Mouse (Mus musculus): ENCODE measurements at regions not wholly inside any gene's neighbourhood (a gene's known extent, or its start where the extent isn't known, plus 50 kb on each side); places are given as distances from the start of the nearest gene placed in this dataset.
"Not testable (repeated sequence)": the region's sequence is repeated elsewhere in the genome, so short reads cannot be mapped to it uniquely, and the experiment has no call there.

GRCm38 (mm10) chr19:35787246-35788021 is 269.9 kb downstream of the Htr7 start:
- Histone ChIP-seq H3K27me3 (no peaks in the 10 kb centered on the region), H3K27ac (no peak overlapping the region), H3K9me3 (no peaks in the 10 kb centered on the region), H3K36me3 (no peaks in the 10 kb centered on the region), H3K4me1 (no peaks in the 10 kb centered on the region), H3K9ac (no peak overlapping the region), H3K4me2 (replicated peaks) (no peak overlapping the region), H3K4me3 (no peak overlapping the region)
- no peak for ATAC-seq (ENCODE audit: low FRiP score, low read depth)
- WGBS = 86% methylated on average over 6 of the region's 6 CpGs

GRCm38 (mm10) chr19:35761750-35762149 is 295.6 kb downstream of the Htr7 start:
- H3K4me2 ChIP-seq (replicated peaks); ATAC-seq (ENCODE audit: low FRiP score, low read depth); H3K4me3 ChIP-seq; H3K4me1 ChIP-seq; H3K27ac ChIP-seq; H3K27me3 ChIP-seq; H3K9me3 ChIP-seq; H3K9ac ChIP-seq; H3K36me3 ChIP-seq: not testable (repeated sequence)
- 81% methylated on average over 11 of the region's 11 CpGs for WGBS

- H3K9ac ChIP-seq = no peak overlapping the region
- no peaks in the 10 kb centered on the region for H3K4me1 ChIP-seq
- no peak overlapping the region for H3K4me2 ChIP-seq (replicated peaks)
- no peaks in the 10 kb centered on the region for H3K36me3 ChIP-seq
- no peaks in the 10 kb centered on the region for H3K9me3 ChIP-seq
- no peak for ATAC-seq (ENCODE audit: low FRiP score, low read depth)
- 85% methylated on average over 3 of the region's 3 CpGs for WGBS
- H3K27me3 ChIP-seq = no peaks in the 10 kb centered on the region
- no peak overlapping the region for H3K27ac ChIP-seq
- no peak overlapping the region for H3K4me3 ChIP-seq
Observed at GRCm38 (mm10) chr19:35759701-35760100, 297.6 kb downstream of the Htr7 start.

- Histone ChIP-seq H3K4me2 (replicated peaks) (no peak overlapping the region), H3K9ac (no peak overlapping the region), H3K27me3 (no peaks in the 10 kb centered on the region), H3K9me3 (no peaks in the 10 kb centered on the region), H3K4me3 (no peak overlapping the region), H3K27ac (no peak overlapping the region), H3K4me1 (no peaks in the 10 kb centered on the region), H3K36me3 (no peaks in the 10 kb centered on the region)
- WGBS = 65% methylated on average over 1 of the region's 1 CpGs
- ATAC-seq (ENCODE audit: low FRiP score, low read depth) = no peak
Observed at GRCm38 (mm10) chr19:35755494-35755893, 301.8 kb downstream of the Htr7 start.

GRCm38 (mm10) chr19:35735754-35736153 is 321.6 kb downstream of the Htr7 start:
- no peaks in the 10 kb centered on the region for H3K4me1 ChIP-seq
- no peaks in the 10 kb centered on the region for H3K27me3 ChIP-seq
- no peak for ATAC-seq (ENCODE audit: low FRiP score, low read depth)
- H3K4me3 ChIP-seq = no peak overlapping the region
- no peaks in the 10 kb centered on the region for H3K9me3 ChIP-seq
- no peak overlapping the region for H3K27ac ChIP-seq
- H3K36me3 ChIP-seq = no peaks in the 10 kb centered on the region
- 73% methylated on average over 4 of the region's 4 CpGs for WGBS
- no peak overlapping the region for H3K9ac ChIP-seq
- H3K4me2 ChIP-seq (replicated peaks) = no peak overlapping the region

GRCm38 (mm10) chr19:35728436-35729060 is 328.8 kb downstream of the Htr7 start:
- no peaks in the 10 kb centered on the region for H3K27me3 ChIP-seq
- ATAC-seq (ENCODE audit: low FRiP score, low read depth) = no peak
- H3K27ac ChIP-seq = no peak overlapping the region
- WGBS = 66% methylated on average over 3 of the region's 3 CpGs
- no peak overlapping the region for H3K4me3 ChIP-seq
- no peak overlapping the region for H3K4me2 ChIP-seq (replicated peaks)
- no peaks in the 10 kb centered on the region for H3K4me1 ChIP-seq
- H3K9me3 ChIP-seq = no peaks in the 10 kb centered on the region
- no peaks in the 10 kb centered on the region for H3K36me3 ChIP-seq
- H3K9ac ChIP-seq = no peak overlapping the region
